ENCODE assay signal across 8 mouse cellular contexts in genomic region chr7:81167124-81167523, GRCm38 (mm10). TPM values are rescaled to one million over a fixed set of nuclear protein-coding genes. Genes with fewer than 3 reads are reported as not detected.
A peak's percentile ranks its signal among the peaks of the same experiment; 100 is the strongest.
DNase-seq lines count a peak whose midpoint lies in the region; ATAC-seq and TF ChIP-seq lines count a peak whose summit lies in the region.

No protein-coding gene starts in this region.

- ATAC-seq in embryonic facial prominence, embryonic 14.5 days (ENCODE audit: low read depth) = no peak
- no peak for ATAC-seq in kidney, postnatal 0 days (replicated peaks; ENCODE audit: low FRiP score, low read depth)
- ATAC-seq in midbrain, embryonic 13.5 days = 0 out of 2 replicates have a peak, but pooled peaks have one; percentile 27

- no peak overlapping the region for H3K4me2 ChIP-seq in embryonic facial prominence, embryonic 14.5 days (ENCODE audit: low read depth, low read length)
- no peak overlapping the region for H3K4me2 ChIP-seq in kidney, postnatal 0 days (ENCODE audit: low read length)
- no peak overlapping the region for H3K4me2 ChIP-seq in midbrain, embryonic 13.5 days (replicated peaks)

- H3K9me3 ChIP-seq in embryonic facial prominence, embryonic 14.5 days (ENCODE audit: control insufficient read depth, low read length) = no peaks in the 10 kb centered on the region
- no peaks in the 10 kb centered on the region for H3K9me3 ChIP-seq in kidney, postnatal 0 days (replicated peaks; ENCODE audit: low read length)
- no peaks in the 10 kb centered on the region for H3K9me3 ChIP-seq in midbrain, embryonic 13.5 days

- H3K9ac ChIP-seq in embryonic facial prominence, embryonic 14.5 days (ENCODE audit: low read depth, low read length) = no peak overlapping the region
- no peak overlapping the region for H3K9ac ChIP-seq in kidney, postnatal 0 days (ENCODE audit: low read depth, low read length)
- no peak overlapping the region for H3K9ac ChIP-seq in midbrain, embryonic 13.5 days (replicated peaks)

- TF ChIP-seq CTCF in kidney, postnatal 0 days (IDR thresholded peaks at IDR 0.05; ENCODE audit: low read depth) = peak; percentile 91

- H3K36me3 ChIP-seq in embryonic facial prominence, embryonic 14.5 days (ENCODE audit: control insufficient read depth, insufficient read depth, low read length) = no peaks in the 10 kb centered on the region
- no peaks in the 10 kb centered on the region for H3K36me3 ChIP-seq in kidney, postnatal 0 days (ENCODE audit: insufficient read depth, low read length)
- no peaks in the 10 kb centered on the region for H3K36me3 ChIP-seq in midbrain, embryonic 13.5 days

- no peak overlapping the region for H3K4me3 ChIP-seq in embryonic facial prominence, embryonic 14.5 days (ENCODE audit: low read depth, low read length)
- no peak overlapping the region for H3K4me3 ChIP-seq in kidney, postnatal 0 days (replicated peaks; ENCODE audit: low read depth, low read length)
- H3K4me3 ChIP-seq in midbrain, embryonic 13.5 days (replicated peaks) = no peak overlapping the region

- WGBS in embryonic facial prominence, embryonic 14.5 days = 38% methylated on average over 3 of the region's 3 CpGs
- 39% methylated on average over 3 of the region's 3 CpGs for WGBS in kidney, postnatal 0 days
- 41% methylated on average over 3 of the region's 3 CpGs for WGBS in midbrain, embryonic 13.5 days

- no peak overlapping the region for H3K27ac ChIP-seq in embryonic facial prominence, embryonic 14.5 days (replicated peaks; ENCODE audit: low read depth, low read length)
- H3K27ac ChIP-seq in kidney, postnatal 0 days = no peak overlapping the region
- H3K27ac ChIP-seq in midbrain, embryonic 13.5 days = no peak overlapping the region

- no peaks in the 10 kb centered on the region for H3K4me1 ChIP-seq in embryonic facial prominence, embryonic 14.5 days (ENCODE audit: control insufficient read depth, insufficient read depth, low read length)
- H3K4me1 ChIP-seq in kidney, postnatal 0 days (replicated peaks; ENCODE audit: insufficient read depth, low read length) = no peaks in the 10 kb centered on the region
- H3K4me1 ChIP-seq in midbrain, embryonic 13.5 days (replicated peaks) = no peaks in the 10 kb centered on the region

- DNase-seq in gastrocnemius, postnatal 10 days = peak; percentile 27
- no peak for DNase-seq in gastrocnemius, adult 8-10 months (ENCODE audit: low spot score in 2 of 2)
- DNase-seq in urinary bladder, postnatal 25 days (ENCODE audit: low spot score) = peak; percentile 23
- no peak for DNase-seq in urinary bladder, postnatal 4 days (ENCODE audit: low spot score in 2 of 2)
- peak; percentile 76 for DNase-seq in embryonic facial prominence, embryonic 14.5 days (ENCODE audit: low spot score)
- peak; percentile 84 for DNase-seq in kidney, postnatal 0 days (ENCODE audit: low spot score)
- no peak for DNase-seq in spleen, postnatal 14 days (ENCODE audit: low spot score in 2 of 2)

- no peaks in the 10 kb centered on the region for H3K27me3 ChIP-seq in embryonic facial prominence, embryonic 14.5 days (replicated peaks; ENCODE audit: control insufficient read depth, insufficient read depth, low read length)
- H3K27me3 ChIP-seq in kidney, postnatal 0 days (ENCODE audit: insufficient read depth, low read length) = no peaks in the 10 kb centered on the region
- no peaks in the 10 kb centered on the region for H3K27me3 ChIP-seq in midbrain, embryonic 13.5 days

RNA-seq across cellular contexts. Expression of gene Pde8a, which starts 46.3 kb away (rescaled TPM):
- 10 to 100 TPM in 1 of 2 experiments, 1 to 10 TPM in 1; 7.8 to 10.1 TPM for total RNA-seq in gastrocnemius, postnatal 10 days (2021)
- total RNA-seq in gastrocnemius, adult 8-10 months (2022) = 10 to 100 TPM in 2 of 4 experiments, 1 to 10 TPM in 2; 9.0 to 12.5 (median 9.9) TPM
- polyA plus RNA-seq in embryonic facial prominence, embryonic 14.5 days (2014; fragmentation: Nextera tagmentation; extraction: Ambion mirVana) = 9.3 and 9.6 TPM in 2 replicates
- polyA plus RNA-seq in kidney, postnatal 0 days (2015; fragmentation: Nextera tagmentation; extraction: Ambion mirVana) = 10.9 and 11.0 TPM in 2 replicates
- polyA plus RNA-seq in midbrain, embryonic 13.5 days (2015; fragmentation: Nextera tagmentation; extraction: Ambion mirVana) = 1.8 and 2.5 TPM in 2 replicates

RNA-seq across cellular contexts. Expression of gene Slc28a1, which starts 52.5 kb away (rescaled TPM):
- total RNA-seq in gastrocnemius, postnatal 10 days (2021) = under 1 TPM; 0.28 to 0.34 TPM
- under 1 TPM; 0.07 to 0.25 (median 0.14) TPM for total RNA-seq in gastrocnemius, adult 8-10 months (2022)
- 0.07 TPM in 1 of 2 replicates, not detected in the other for polyA plus RNA-seq in embryonic facial prominence, embryonic 14.5 days (2014; fragmentation: Nextera tagmentation; extraction: Ambion mirVana)
- 1.1 and 1.3 TPM in 2 replicates for polyA plus RNA-seq in kidney, postnatal 0 days (2015; fragmentation: Nextera tagmentation; extraction: Ambion mirVana)
- polyA plus RNA-seq in midbrain, embryonic 13.5 days (2015; fragmentation: Nextera tagmentation; extraction: Ambion mirVana) = not detected in 2 replicates

Comparison
In these comparisons a context has a peak if more than half of its experiments do, and no peak if none do; other contexts are left out.
1. DNase-seq: peak in gastrocnemius, postnatal 10 days (single experiment), urinary bladder, postnatal 25 days (single experiment), embryonic facial prominence, embryonic 14.5 days (single experiment) and kidney, postnatal 0 days (single experiment); none in gastrocnemius, adult 8-10 months (0 of 2), urinary bladder, postnatal 4 days (0 of 2) and spleen, postnatal 14 days (0 of 2).